Mouse (Mus musculus): ENCODE measurements around the gene Elf3. TPM values are rescaled to one million over a fixed set of nuclear protein-coding genes. Genes with fewer than 3 reads are reported as not detected.

Elf3 gene
- polyA plus RNA-seq, 1 experiment from 2014 or later = 0.43 TPM

GRCm38 (mm10) chr1:135204196-135205126, 53.9 kb downstream of the Elf3 start:
- Histone ChIP-seq H3K27me3 (no peaks in the 10 kb centered on the region), H3K36me3 (no peaks in the 10 kb centered on the region), H3K4me1 (peaks cover under 1% of the 10 kb centered on the region; the same call in 1 of the 2 replicates), H3K4me3 (no peak overlapping the region), H3K9me3 (no peaks in the 10 kb centered on the region), H3K9ac (replicated peaks) (no peak overlapping the region), H3K27ac (replicated peaks) (no peak overlapping the region), H3K4me2 (replicated peaks) (no peak overlapping the region)
- 43% methylated on average over 12 of the region's 12 CpGs for WGBS
- ATAC-seq (replicated peaks) = no peak

Other genes with a start within 250 kb of the Elf3 start
- 0.41 and 0.61 TPM in 2 replicates for gene Lgr6, start 153.3 kb downstream of the Elf3 start, polyA plus RNA-seq (2015; fragmentation: Nextera tagmentation; extraction: Ambion mirVana)
- gene Ptpn7, start 125.9 kb downstream of the Elf3 start, polyA plus RNA-seq (2015; fragmentation: Nextera tagmentation; extraction: Ambion mirVana) = 0.23 and 0.24 TPM in 2 replicates
- 301 and 307 TPM in 2 replicates for gene Arl8a, start 111.7 kb downstream of the Elf3 start, polyA plus RNA-seq (2015; fragmentation: Nextera tagmentation; extraction: Ambion mirVana)
- gene Gpr37l1, start 90.9 kb downstream of the Elf3 start, polyA plus RNA-seq (2015; fragmentation: Nextera tagmentation; extraction: Ambion mirVana) = 0.31 and 0.33 TPM in 2 replicates
- 96.0 and 98.8 TPM in 2 replicates for gene Rnpep, start 25.5 kb upstream of the Elf3 start, polyA plus RNA-seq (2015; fragmentation: Nextera tagmentation; extraction: Ambion mirVana)
- 141 and 151 TPM in 2 replicates for gene Timm17a, start 55.2 kb upstream of the Elf3 start, polyA plus RNA-seq (2015; fragmentation: Nextera tagmentation; extraction: Ambion mirVana)
- 0.27 and 0.42 TPM in 2 replicates for gene Lmod1, start 66.2 kb upstream of the Elf3 start, polyA plus RNA-seq (2015; fragmentation: Nextera tagmentation; extraction: Ambion mirVana)
- gene Shisa4, start 116.7 kb upstream of the Elf3 start, polyA plus RNA-seq (2015; fragmentation: Nextera tagmentation; extraction: Ambion mirVana) = 94.3 and 104 TPM in 2 replicates
- 139 and 148 TPM in 2 replicates for gene Ipo9, start 171.9 kb upstream of the Elf3 start, polyA plus RNA-seq (2015; fragmentation: Nextera tagmentation; extraction: Ambion mirVana)

All from forebrain, embryonic 15.5 days (tissue).